Mouse (Mus musculus): ENCODE measurements around the gene Bloc1s2. TPM values are rescaled to one million over a fixed set of nuclear protein-coding genes. Genes with fewer than 3 reads are reported as not detected.

The Bloc1s2 gene
- polyA plus RNA-seq (2014; fragmentation: Nextera tagmentation; extraction: Ambion mirVana): 178 and 189 TPM in 2 replicates

GRCm38 (mm10) chr19:44145702-44146567 is at the start of gene Bloc1s2:
TSS of gene Bloc1s2 (minus strand) at chr19:44146446.
- Histone ChIP-seq H3K4me2 (ENCODE audit: low read depth, low read length) (peak within 1 kb of the TSS; percentile 71), H3K4me3 (ENCODE audit: low read depth, low read length) (peak within 1 kb of the TSS; percentile 66), H3K27ac (ENCODE audit: low read depth, low read length) (peak within 1 kb of the TSS; percentile 71), H3K36me3 (ENCODE audit: control insufficient read depth, insufficient read depth, low read length) (peaks cover 22% of the 10 kb centered on the region; the same call in 1 of the 2 replicates), H3K9me3 (ENCODE audit: control insufficient read depth, low read length) (no peaks in the 10 kb centered on the region), H3K9ac (replicated peaks; ENCODE audit: low read depth, low read length) (peak within 1 kb of the TSS; percentile 68), H3K4me1 (ENCODE audit: control insufficient read depth, insufficient read depth, low read length) (peaks cover 7% of the 10 kb centered on the region), H3K27me3 (ENCODE audit: control insufficient read depth, insufficient read depth, low read length) (no peaks in the 10 kb centered on the region)
- WGBS: 4% methylated on average over 44 of the region's 46 CpGs
- ATAC-seq (ENCODE audit: low read depth): peak; percentile 92

GRCm38 (mm10) chr19:44195138-44195537 is 48.9 kb upstream of the Bloc1s2 start:
- no peak overlapping the region for H3K4me3 ChIP-seq (ENCODE audit: low read depth, low read length)
- no peaks in the 10 kb centered on the region for H3K27me3 ChIP-seq (ENCODE audit: control insufficient read depth, insufficient read depth, low read length)
- no peak overlapping the region for H3K9ac ChIP-seq (replicated peaks; ENCODE audit: low read depth, low read length)
- no peaks in the 10 kb centered on the region for H3K4me1 ChIP-seq (ENCODE audit: control insufficient read depth, insufficient read depth, low read length)
- 8% methylated on average over 7 of the region's 7 CpGs for WGBS
- no peak for ATAC-seq (ENCODE audit: low read depth)
- H3K4me2 ChIP-seq (ENCODE audit: low read depth, low read length): no peak overlapping the region
- no peaks in the 10 kb centered on the region for H3K36me3 ChIP-seq (ENCODE audit: control insufficient read depth, insufficient read depth, low read length)
- no peaks in the 10 kb centered on the region for H3K9me3 ChIP-seq (ENCODE audit: control insufficient read depth, low read length)
- no peak overlapping the region for H3K27ac ChIP-seq (ENCODE audit: low read depth, low read length)

- ATAC-seq (ENCODE audit: low read depth): no peak
- 88% methylated on average over 7 of the region's 7 CpGs for WGBS
- Histone ChIP-seq H3K4me1 (ENCODE audit: control insufficient read depth, insufficient read depth, low read length) (no peaks in the 10 kb centered on the region), H3K4me3 (ENCODE audit: low read depth, low read length) (no peak overlapping the region), H3K9ac (replicated peaks; ENCODE audit: low read depth, low read length) (no peak overlapping the region), H3K4me2 (ENCODE audit: low read depth, low read length) (no peak overlapping the region), H3K9me3 (ENCODE audit: control insufficient read depth, low read length) (no peaks in the 10 kb centered on the region), H3K36me3 (ENCODE audit: control insufficient read depth, insufficient read depth, low read length) (no peaks in the 10 kb centered on the region), H3K27ac (ENCODE audit: low read depth, low read length) (no peak overlapping the region), H3K27me3 (ENCODE audit: control insufficient read depth, insufficient read depth, low read length) (no peaks in the 10 kb centered on the region)
Observed at GRCm38 (mm10) chr19:44193906-44194305, 47.7 kb upstream of the Bloc1s2 start.

GRCm38 (mm10) chr19:44192342-44192741 is 46.1 kb upstream of the Bloc1s2 start, which contains the start of gene Pkd2l1:
TSS of gene Pkd2l1 (minus strand) at chr19:44192442.
- WGBS: 40% methylated on average over 3 of the region's 3 CpGs
- H3K27ac ChIP-seq (ENCODE audit: low read depth, low read length): no peak within 1 kb of the TSS
- no peak within 1 kb of the TSS for H3K4me3 ChIP-seq (ENCODE audit: low read depth, low read length)
- no peak within 1 kb of the TSS for H3K9ac ChIP-seq (replicated peaks; ENCODE audit: low read depth, low read length)
- ATAC-seq (ENCODE audit: low read depth): no peak
- H3K36me3 ChIP-seq (ENCODE audit: control insufficient read depth, insufficient read depth, low read length): no peaks in the 10 kb centered on the region
- no peaks in the 10 kb centered on the region for H3K4me1 ChIP-seq (ENCODE audit: control insufficient read depth, insufficient read depth, low read length)
- no peaks in the 10 kb centered on the region for H3K9me3 ChIP-seq (ENCODE audit: control insufficient read depth, low read length)
- H3K27me3 ChIP-seq (ENCODE audit: control insufficient read depth, insufficient read depth, low read length): no peaks in the 10 kb centered on the region
- no peak within 1 kb of the TSS for H3K4me2 ChIP-seq (ENCODE audit: low read depth, low read length)

- H3K9ac ChIP-seq (replicated peaks; ENCODE audit: low read depth, low read length): no peak overlapping the region
- H3K27ac ChIP-seq (ENCODE audit: low read depth, low read length): no peak overlapping the region
- no peak for ATAC-seq (ENCODE audit: low read depth)
- H3K4me2 ChIP-seq (ENCODE audit: low read depth, low read length): no peak overlapping the region
- H3K27me3 ChIP-seq (ENCODE audit: control insufficient read depth, insufficient read depth, low read length): no peaks in the 10 kb centered on the region
- no peaks in the 10 kb centered on the region for H3K9me3 ChIP-seq (ENCODE audit: control insufficient read depth, low read length)
- no peaks in the 10 kb centered on the region for H3K4me1 ChIP-seq (ENCODE audit: control insufficient read depth, insufficient read depth, low read length)
- H3K4me3 ChIP-seq (ENCODE audit: low read depth, low read length): no peak overlapping the region
- H3K36me3 ChIP-seq (ENCODE audit: control insufficient read depth, insufficient read depth, low read length): no peaks in the 10 kb centered on the region
- WGBS: 82% methylated on average over 4 of the region's 4 CpGs
Observed at GRCm38 (mm10) chr19:44189056-44189455, 42.8 kb upstream of the Bloc1s2 start.

GRCm38 (mm10) chr19:44183968-44184367 is 37.7 kb upstream of the Bloc1s2 start:
- 57% methylated on average over 3 of the region's 3 CpGs for WGBS
- no peak for ATAC-seq (ENCODE audit: low read depth)
- Histone ChIP-seq H3K27me3 (ENCODE audit: control insufficient read depth, insufficient read depth, low read length) (no peaks in the 10 kb centered on the region), H3K9ac (replicated peaks; ENCODE audit: low read depth, low read length) (no peak overlapping the region), H3K4me1 (ENCODE audit: control insufficient read depth, insufficient read depth, low read length) (no peaks in the 10 kb centered on the region), H3K9me3 (ENCODE audit: control insufficient read depth, low read length) (no peaks in the 10 kb centered on the region), H3K4me3 (ENCODE audit: low read depth, low read length) (no peak overlapping the region), H3K4me2 (ENCODE audit: low read depth, low read length) (no peak overlapping the region), H3K36me3 (ENCODE audit: control insufficient read depth, insufficient read depth, low read length) (no peaks in the 10 kb centered on the region), H3K27ac (ENCODE audit: low read depth, low read length) (no peak overlapping the region)

GRCm38 (mm10) chr19:44180502-44180901 is 34.3 kb upstream of the Bloc1s2 start:
- Histone ChIP-seq H3K9me3 (ENCODE audit: control insufficient read depth, low read length) (no peaks in the 10 kb centered on the region), H3K4me2 (ENCODE audit: low read depth, low read length) (no peak overlapping the region), H3K4me3 (ENCODE audit: low read depth, low read length) (no peak overlapping the region), H3K27me3 (ENCODE audit: control insufficient read depth, insufficient read depth, low read length) (no peaks in the 10 kb centered on the region), H3K27ac (ENCODE audit: low read depth, low read length) (no peak overlapping the region), H3K4me1 (ENCODE audit: control insufficient read depth, insufficient read depth, low read length) (no peaks in the 10 kb centered on the region), H3K9ac (replicated peaks; ENCODE audit: low read depth, low read length) (no peak overlapping the region), H3K36me3 (ENCODE audit: control insufficient read depth, insufficient read depth, low read length) (no peaks in the 10 kb centered on the region)
- no peak for ATAC-seq (ENCODE audit: low read depth)
- WGBS: 89% methylated on average over 1 of the region's 1 CpGs

- Histone ChIP-seq H3K4me1 (ENCODE audit: control insufficient read depth, insufficient read depth, low read length) (no peaks in the 10 kb centered on the region), H3K9ac (replicated peaks; ENCODE audit: low read depth, low read length) (no peak overlapping the region), H3K36me3 (ENCODE audit: control insufficient read depth, insufficient read depth, low read length) (no peaks in the 10 kb centered on the region), H3K9me3 (ENCODE audit: control insufficient read depth, low read length) (no peaks in the 10 kb centered on the region), H3K4me2 (ENCODE audit: low read depth, low read length) (no peak overlapping the region), H3K27me3 (ENCODE audit: control insufficient read depth, insufficient read depth, low read length) (no peaks in the 10 kb centered on the region), H3K4me3 (ENCODE audit: low read depth, low read length) (no peak overlapping the region), H3K27ac (ENCODE audit: low read depth, low read length) (no peak overlapping the region)
- no peak for ATAC-seq (ENCODE audit: low read depth)
- WGBS: 89% methylated on average over 3 of the region's 3 CpGs
Observed at GRCm38 (mm10) chr19:44176741-44177140, 30.5 kb upstream of the Bloc1s2 start.

- Histone ChIP-seq H3K4me1 (ENCODE audit: control insufficient read depth, insufficient read depth, low read length) (no peaks in the 10 kb centered on the region), H3K9me3 (ENCODE audit: control insufficient read depth, low read length) (no peaks in the 10 kb centered on the region), H3K36me3 (ENCODE audit: control insufficient read depth, insufficient read depth, low read length) (no peaks in the 10 kb centered on the region), H3K27ac (ENCODE audit: low read depth, low read length) (no peak overlapping the region), H3K4me3 (ENCODE audit: low read depth, low read length) (no peak overlapping the region), H3K4me2 (ENCODE audit: low read depth, low read length) (no peak overlapping the region), H3K9ac (replicated peaks; ENCODE audit: low read depth, low read length) (no peak overlapping the region), H3K27me3 (ENCODE audit: control insufficient read depth, insufficient read depth, low read length) (no peaks in the 10 kb centered on the region)
- no peak for ATAC-seq (ENCODE audit: low read depth)
- 71% methylated on average over 8 of the region's 8 CpGs for WGBS
Observed at GRCm38 (mm10) chr19:44174835-44175234, 28.6 kb upstream of the Bloc1s2 start.

All from neural tube, embryonic 14.5 days (tissue).